Mouse (Mus musculus): ENCODE results near the gene Chrna9.

Gene Chrna9

DNA sequence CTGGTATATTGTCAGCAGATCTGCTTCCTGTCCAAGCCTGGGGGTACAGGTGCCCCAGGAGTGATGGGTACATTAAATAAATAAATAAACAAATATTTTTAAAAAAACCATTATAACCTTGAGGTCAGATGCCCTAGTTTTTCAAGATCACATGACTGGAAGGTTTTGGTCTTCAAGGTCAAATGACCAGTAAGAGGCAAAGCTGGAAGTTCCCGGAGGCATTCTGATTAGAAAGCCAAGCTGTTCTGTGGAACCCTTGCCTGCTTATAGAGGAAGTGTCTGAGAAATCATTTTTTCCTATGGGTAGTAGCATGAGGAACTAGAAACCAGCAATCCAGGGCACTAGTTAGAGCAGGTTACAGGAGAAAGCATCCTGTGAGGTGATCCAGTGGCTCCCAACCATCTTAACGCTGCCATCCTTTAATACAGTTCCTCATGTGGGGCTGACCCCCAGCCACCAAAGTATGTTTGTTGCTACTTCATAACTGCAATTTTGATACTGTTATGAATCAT lies 80.8 kb downstream of the Chrna9 start:
- DNase-seq, result no peak

DNA sequence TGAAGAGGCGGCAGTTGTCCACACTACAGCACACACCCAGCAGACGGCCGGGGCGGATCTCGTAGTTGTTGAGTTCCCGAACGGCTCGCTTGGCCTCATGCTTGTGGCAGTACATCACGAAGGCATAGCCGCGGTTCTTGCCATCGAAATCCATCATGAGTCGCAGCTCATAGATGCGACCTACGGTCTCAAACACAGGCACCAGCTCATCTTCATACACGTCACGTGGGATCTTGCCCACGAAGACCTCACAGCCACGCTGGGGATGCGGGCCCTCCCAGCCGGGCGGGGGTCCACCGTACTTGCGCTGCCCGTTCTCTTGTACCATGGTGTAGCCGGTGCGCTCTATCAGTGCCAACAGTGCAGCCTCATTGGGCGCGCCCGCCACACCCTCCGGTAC lies 92.1 kb downstream of the Chrna9 start:
- no peak for DNase-seq
